Mouse (Mus musculus) adrenal gland, postnatal 36 days (tissue): ENCODE measurements around the gene Slc15a5. TPM values are rescaled to one million over a fixed set of nuclear protein-coding genes. Genes with fewer than 3 reads are reported as not detected.

ENCODE experiments used
- DNase-seq, 2 experiments: peaks; one replicate each; pipeline ENCODE4 v3.0.0; 2021; ENCODE audit warnings: mixed read lengths in 1 of 2
- total RNA-seq, 2 experiments: library from RNA; stranded (reverse); gene quantifications; 2 replicates each; pipeline ENCODE4 v1.2.3; 2021

Gene Slc15a5
- total RNA-seq, 2 experiments from 2014 or later: 1.6 to 3.3 TPM

- DNase-seq: no peak
These were observed 119.5 kb downstream of the Slc15a5 start for GRCm38 (mm10) chr6:137960023-137960778.

GRCm38 (mm10) chr6:137957630-137958029 is 122.1 kb downstream of the Slc15a5 start:
- no peak for DNase-seq

GRCm38 (mm10) chr6:137956783-137957429 is 122.8 kb downstream of the Slc15a5 start:
- DNase-seq: no peak

- no peak for DNase-seq
These were observed 133.2 kb downstream of the Slc15a5 start for GRCm38 (mm10) chr6:137946520-137946919.

GRCm38 (mm10) chr6:137940374-137941218 is 139.1 kb downstream of the Slc15a5 start:
- DNase-seq: no peak

GRCm38 (mm10) chr6:137937541-137937940 is 142.2 kb downstream of the Slc15a5 start:
- DNase-seq: peak; percentile 67 to 71

GRCm38 (mm10) chr6:137936268-137936667 is 143.4 kb downstream of the Slc15a5 start:
- no peak for DNase-seq

GRCm38 (mm10) chr6:137935857-137936256 is 143.9 kb downstream of the Slc15a5 start:
- no peak for DNase-seq

GRCm38 (mm10) chr6:137935341-137935740 is 144.4 kb downstream of the Slc15a5 start:
- peak; percentile 57 to 59 for DNase-seq

GRCm38 (mm10) chr6:137934545-137935298 is 145.0 kb downstream of the Slc15a5 start:
- DNase-seq: peak; percentile 15 to 16

Other genes starting within 250 kb of the Slc15a5 start
- 1,000 to 10,000 TPM in 1 of 2 experiments, 100 to 1,000 TPM in 1; 879 to 2,350 TPM for gene Mgst1, start 60.4 kb upstream of the Slc15a5 start, total RNA-seq